Mouse (Mus musculus): ENCODE measurements at regions not wholly inside any gene's neighbourhood (a gene's known extent, or its start where the extent isn't known, plus 50 kb on each side); places are given as distances from the start of the nearest gene placed in this dataset.

GRCm38 (mm10) chr4:142617676-142618075, 378.5 kb upstream of the Kazn start:
- no peak for ATAC-seq
- peak; percentile 70 for TF ChIP-seq CTCF (IDR thresholded peaks at IDR 0.05; ENCODE audit: low read depth)

GRCm38 (mm10) chr4:142616901-142617300, 377.7 kb upstream of the Kazn start:
- H3K4me2 ChIP-seq (replicated peaks; ENCODE audit: low read depth), result no peak overlapping the region
- H3K27ac ChIP-seq (ENCODE audit: low read depth, low read length), result no peak overlapping the region
- no peak for TF ChIP-seq CTCF (IDR thresholded peaks at IDR 0.05; ENCODE audit: low read depth)
- no peak overlapping the region for H3K4me3 ChIP-seq (ENCODE audit: low read depth, low read length)
- no peaks in the 10 kb centered on the region for H3K9me3 ChIP-seq (ENCODE audit: control insufficient read depth)
- 81% methylated on average over 7 of the region's 7 CpGs for WGBS
- no peak overlapping the region for H3K9ac ChIP-seq (ENCODE audit: low read depth, low read length)
- ATAC-seq, result no peak
- H3K4me1 ChIP-seq (replicated peaks; ENCODE audit: control insufficient read depth, insufficient read depth, low read length), result no peaks in the 10 kb centered on the region
- no peaks in the 10 kb centered on the region for H3K36me3 ChIP-seq (ENCODE audit: control insufficient read depth, insufficient read depth)
- no peaks in the 10 kb centered on the region for H3K27me3 ChIP-seq (replicated peaks; ENCODE audit: control insufficient read depth, insufficient read depth, low read length)

More at GRCm38 (mm10) chr4:142617676-142618075, 378.5 kb upstream of the Kazn start:
- Histone ChIP-seq H3K4me1 (replicated peaks; ENCODE audit: control insufficient read depth, insufficient read depth, low read length) (no peaks in the 10 kb centered on the region), H3K27me3 (replicated peaks; ENCODE audit: control insufficient read depth, insufficient read depth, low read length) (no peaks in the 10 kb centered on the region), H3K9me3 (ENCODE audit: control insufficient read depth) (no peaks in the 10 kb centered on the region), H3K4me3 (ENCODE audit: low read depth, low read length) (no peak overlapping the region), H3K27ac (ENCODE audit: low read depth, low read length) (no peak overlapping the region), H3K36me3 (ENCODE audit: control insufficient read depth, insufficient read depth) (no peaks in the 10 kb centered on the region), H3K4me2 (replicated peaks; ENCODE audit: low read depth) (no peak overlapping the region), H3K9ac (ENCODE audit: low read depth, low read length) (no peak overlapping the region)
- 71% methylated on average over 5 of the region's 5 CpGs for WGBS

- Histone ChIP-seq H3K36me3 (ENCODE audit: control insufficient read depth, insufficient read depth) (no peaks in the 10 kb centered on the region), H3K9ac (ENCODE audit: low read depth, low read length) (no peak overlapping the region), H3K27me3 (replicated peaks; ENCODE audit: control insufficient read depth, insufficient read depth, low read length) (no peaks in the 10 kb centered on the region), H3K4me2 (replicated peaks; ENCODE audit: low read depth) (no peak overlapping the region), H3K27ac (ENCODE audit: low read depth, low read length) (no peak overlapping the region), H3K4me3 (ENCODE audit: low read depth, low read length) (no peak overlapping the region), H3K4me1 (replicated peaks; ENCODE audit: control insufficient read depth, insufficient read depth, low read length) (no peaks in the 10 kb centered on the region), H3K9me3 (ENCODE audit: control insufficient read depth) (no peaks in the 10 kb centered on the region)
- no peak for TF ChIP-seq CTCF (IDR thresholded peaks at IDR 0.05; ENCODE audit: low read depth)
- WGBS, result 81% methylated on average over 3 of the region's 3 CpGs
- no peak for ATAC-seq
These were observed 365.9 kb upstream of the Kazn start for GRCm38 (mm10) chr4:142605098-142605497.

GRCm38 (mm10) chr4:142597214-142597613, 358.0 kb upstream of the Kazn start:
- no peak for TF ChIP-seq CTCF (IDR thresholded peaks at IDR 0.05; ENCODE audit: low read depth)
- Histone ChIP-seq H3K9ac (ENCODE audit: low read depth, low read length) (no peak overlapping the region), H3K4me3 (ENCODE audit: low read depth, low read length) (no peak overlapping the region), H3K4me2 (replicated peaks; ENCODE audit: low read depth) (no peak overlapping the region), H3K4me1 (replicated peaks; ENCODE audit: control insufficient read depth, insufficient read depth, low read length) (no peaks in the 10 kb centered on the region), H3K27ac (ENCODE audit: low read depth, low read length) (no peak overlapping the region), H3K36me3 (ENCODE audit: control insufficient read depth, insufficient read depth) (no peaks in the 10 kb centered on the region), H3K27me3 (replicated peaks; ENCODE audit: control insufficient read depth, insufficient read depth, low read length) (no peaks in the 10 kb centered on the region), H3K9me3 (ENCODE audit: control insufficient read depth) (no peaks in the 10 kb centered on the region)
- 50% methylated on average over 4 of the region's 4 CpGs for WGBS
- no peak for ATAC-seq

- TF ChIP-seq CTCF (IDR thresholded peaks at IDR 0.05; ENCODE audit: low read depth), result no peak
- no peaks in the 10 kb centered on the region for H3K27me3 ChIP-seq (replicated peaks; ENCODE audit: control insufficient read depth, insufficient read depth, low read length)
- no peak overlapping the region for H3K4me2 ChIP-seq (replicated peaks; ENCODE audit: low read depth)
- 59% methylated on average over 7 of the region's 7 CpGs for WGBS
- no peak for ATAC-seq
- H3K9me3 ChIP-seq (ENCODE audit: control insufficient read depth), result no peaks in the 10 kb centered on the region
- no peak overlapping the region for H3K4me3 ChIP-seq (ENCODE audit: low read depth, low read length)
- no peak overlapping the region for H3K27ac ChIP-seq (ENCODE audit: low read depth, low read length)
- no peak overlapping the region for H3K9ac ChIP-seq (ENCODE audit: low read depth, low read length)
- no peaks in the 10 kb centered on the region for H3K36me3 ChIP-seq (ENCODE audit: control insufficient read depth, insufficient read depth)
- H3K4me1 ChIP-seq (replicated peaks; ENCODE audit: control insufficient read depth, insufficient read depth, low read length), result no peaks in the 10 kb centered on the region
These were observed 350.0 kb upstream of the Kazn start for GRCm38 (mm10) chr4:142589084-142589741.

- no peak overlapping the region for H3K4me2 ChIP-seq (replicated peaks; ENCODE audit: low read depth)
- no peak for ATAC-seq
These were observed 349.4 kb upstream of the Kazn start for GRCm38 (mm10) chr4:142588418-142589083.

More at GRCm38 (mm10) chr4:142588418-142589083, 349.4 kb upstream of the Kazn start:
- WGBS, result 70% methylated on average over 24 of the region's 24 CpGs
- H3K4me1 ChIP-seq (replicated peaks; ENCODE audit: control insufficient read depth, insufficient read depth, low read length), result no peaks in the 10 kb centered on the region
- H3K9ac ChIP-seq (ENCODE audit: low read depth, low read length), result no peak overlapping the region
- H3K9me3 ChIP-seq (ENCODE audit: control insufficient read depth), result no peaks in the 10 kb centered on the region
- H3K36me3 ChIP-seq (ENCODE audit: control insufficient read depth, insufficient read depth), result no peaks in the 10 kb centered on the region
- no peak overlapping the region for H3K27ac ChIP-seq (ENCODE audit: low read depth, low read length)
- H3K4me3 ChIP-seq (ENCODE audit: low read depth, low read length), result no peak overlapping the region
- no peak for TF ChIP-seq CTCF (IDR thresholded peaks at IDR 0.05; ENCODE audit: low read depth)
- no peaks in the 10 kb centered on the region for H3K27me3 ChIP-seq (replicated peaks; ENCODE audit: control insufficient read depth, insufficient read depth, low read length)
